Mouse (Mus musculus) v-Abl transformed pro-B cells (cell line): ENCODE data around the gene Myd88.
"Not testable (repeated sequence)": the region's sequence is repeated elsewhere in the genome, so short reads cannot be mapped to it uniquely, and the experiment has no call there.

Experiments
- in situ Hi-C, 2 experiments: fragments of 400-800 bp; cut with MboI; formaldehyde crosslinking; loops; one replicate each; pipeline ENCODE4 v1.15.1; 2025; ENCODE audit not compliant: unreplicated experiment in 2 of 2

Gene Myd88

DNA sequence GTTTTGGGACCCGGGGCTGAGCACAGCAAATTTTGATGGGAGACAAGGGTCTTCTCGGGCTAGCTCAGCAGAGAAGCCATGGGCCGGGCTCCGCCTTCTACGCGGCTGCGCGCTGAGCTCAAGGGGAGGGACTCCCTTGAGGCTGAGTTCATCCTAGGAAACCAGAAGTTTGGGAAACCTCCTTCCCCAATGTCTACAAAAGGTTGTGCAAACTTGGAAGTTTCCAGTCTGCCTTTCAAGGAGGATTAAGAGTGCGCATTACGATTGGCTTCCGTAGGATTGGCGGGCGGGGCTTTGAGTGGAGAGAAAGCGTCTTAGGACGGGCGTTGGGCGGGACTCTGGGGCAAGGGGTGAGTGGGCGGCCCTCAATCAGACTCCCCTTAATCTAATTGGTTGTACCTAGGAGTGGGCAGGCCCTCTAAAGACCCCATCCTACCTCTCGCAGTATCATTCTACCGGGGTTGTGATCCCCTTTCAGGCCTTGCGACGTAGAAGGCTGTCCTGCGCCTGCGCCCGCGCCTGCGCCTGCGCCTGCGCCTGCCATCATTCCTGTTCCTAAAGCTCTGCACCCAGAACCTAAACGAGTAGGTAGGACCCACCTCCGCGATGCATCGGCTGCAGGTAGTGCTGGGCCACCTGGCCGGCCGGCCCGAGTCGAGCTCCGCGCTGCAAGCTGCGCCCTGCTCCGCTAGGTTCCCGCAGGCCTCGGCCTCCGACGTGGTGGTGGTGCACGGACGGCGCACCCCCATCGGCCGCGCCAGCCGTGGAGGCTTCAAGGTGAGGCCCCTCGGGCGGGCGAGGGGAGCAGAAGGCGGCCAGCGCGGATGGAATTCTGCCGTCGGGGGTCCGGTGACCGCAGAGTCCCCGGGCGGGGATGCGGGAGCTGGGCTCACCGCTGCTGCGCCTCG lies at the start of gene Myd88:
Gene Myd88 (minus strand): TSS at position 503 of the 908 bp plus-strand sequence.
- in situ Hi-C loops = loop anchor here in 1 of 2 experiments (25.0 kb wide), 1 partner anchor 629 kb away; no protein-coding TSS in a partner anchor

DNA sequence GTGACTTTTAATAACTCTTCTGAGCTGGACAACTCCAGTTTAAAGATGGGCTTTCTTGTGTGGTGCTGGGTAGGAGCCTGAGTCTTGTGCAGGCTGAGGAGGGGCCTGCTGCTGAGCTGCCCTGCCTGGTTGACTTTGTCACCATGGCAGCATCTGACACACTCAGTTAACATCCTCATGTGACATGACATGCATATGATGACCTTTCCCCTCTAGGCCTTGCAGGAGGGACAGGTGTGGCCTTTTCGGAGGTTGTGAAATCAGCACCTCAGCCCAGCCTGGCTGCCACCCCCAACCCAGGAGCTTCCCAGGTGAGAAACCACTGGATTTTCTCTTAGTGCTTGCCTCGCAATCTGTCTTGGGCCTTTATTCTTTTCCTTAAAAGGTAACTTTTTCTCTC lies 49.0 kb upstream of the Myd88 start:
- in situ Hi-C loops = no loop called here

DNA sequence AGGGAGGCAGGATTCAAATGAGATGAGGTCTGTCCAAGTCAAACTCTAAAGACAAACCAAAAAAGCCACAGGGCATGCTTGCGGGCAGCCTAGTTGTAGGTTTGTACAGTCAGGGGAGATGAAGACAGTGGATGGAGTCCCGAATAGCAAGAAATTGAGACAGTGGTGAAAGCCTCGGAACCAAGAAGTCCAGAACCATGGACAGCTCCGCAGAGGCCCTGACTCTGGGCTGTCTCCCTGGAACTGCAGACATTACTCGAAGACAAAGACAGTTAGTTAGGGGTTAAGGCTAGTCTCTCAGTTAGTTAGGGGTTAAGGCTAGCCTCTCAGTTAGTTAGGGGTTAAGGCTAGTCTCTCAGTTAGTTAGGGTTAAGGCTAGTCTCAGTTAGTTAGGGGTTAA lies 47.7 kb upstream of the Myd88 start:
- in situ Hi-C loops = no loop called here

DNA sequence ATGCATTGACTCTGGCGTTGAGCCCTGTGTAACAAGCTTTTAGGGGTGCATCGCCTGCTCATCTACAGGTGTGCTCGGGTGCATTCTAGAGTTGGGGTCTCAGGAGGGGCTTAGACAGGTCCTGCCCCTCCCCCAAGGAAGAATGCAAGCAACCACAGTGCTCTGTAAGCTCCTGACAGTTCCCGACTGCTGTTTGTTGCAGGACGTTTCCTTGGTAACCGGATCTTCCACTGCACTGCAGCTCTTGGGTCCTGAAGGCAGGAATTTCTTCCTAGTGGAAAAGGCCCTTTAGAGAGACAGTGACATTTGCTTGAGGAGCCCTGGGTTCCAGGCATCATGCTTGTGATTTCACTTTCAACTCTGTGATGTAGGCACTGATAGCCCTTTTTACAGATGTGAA lies 41.4 kb upstream of the Myd88 start:
- in situ Hi-C loops = no loop called here

DNA sequence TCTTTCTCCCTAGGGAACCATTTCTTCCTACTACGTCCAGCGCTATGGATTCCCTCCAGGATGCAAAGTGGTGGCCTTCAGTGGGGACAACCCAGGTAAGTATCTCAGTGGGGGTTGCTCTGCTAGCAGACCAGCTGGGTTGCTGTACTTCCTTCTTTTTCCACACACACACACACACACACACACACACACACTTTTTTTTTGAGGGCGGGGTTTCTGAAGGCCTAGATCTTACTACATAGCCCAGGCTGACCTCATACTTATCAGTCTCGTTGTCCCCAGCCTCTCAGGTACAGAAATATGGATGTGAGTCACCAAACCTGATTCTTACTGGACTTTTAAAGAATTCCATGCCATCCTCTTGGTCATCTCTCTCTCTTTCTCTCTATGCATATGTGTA lies 37.0 kb upstream of the Myd88 start:
- in situ Hi-C loops = no loop called here

DNA sequence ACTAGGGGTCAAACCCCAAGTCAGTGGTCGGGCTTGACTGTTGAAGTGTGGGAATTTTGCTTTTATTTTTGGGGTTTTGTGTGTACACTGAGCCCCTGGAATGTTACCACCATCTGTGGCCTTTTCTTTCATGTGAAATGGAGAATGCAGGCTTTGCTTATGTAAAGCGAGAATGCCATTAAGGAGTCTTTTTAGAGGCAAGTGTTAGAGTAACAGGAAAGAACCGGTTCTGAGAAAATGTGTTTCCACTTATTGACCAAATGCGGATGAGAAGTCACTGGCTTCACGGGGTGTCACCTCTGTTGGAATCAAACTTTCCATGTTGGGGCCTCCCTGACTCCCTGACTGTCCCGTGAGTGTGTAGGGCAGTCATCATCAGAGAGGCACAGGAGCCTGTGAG lies 34.3 kb upstream of the Myd88 start:
- in situ Hi-C loops = no loop called here

DNA sequence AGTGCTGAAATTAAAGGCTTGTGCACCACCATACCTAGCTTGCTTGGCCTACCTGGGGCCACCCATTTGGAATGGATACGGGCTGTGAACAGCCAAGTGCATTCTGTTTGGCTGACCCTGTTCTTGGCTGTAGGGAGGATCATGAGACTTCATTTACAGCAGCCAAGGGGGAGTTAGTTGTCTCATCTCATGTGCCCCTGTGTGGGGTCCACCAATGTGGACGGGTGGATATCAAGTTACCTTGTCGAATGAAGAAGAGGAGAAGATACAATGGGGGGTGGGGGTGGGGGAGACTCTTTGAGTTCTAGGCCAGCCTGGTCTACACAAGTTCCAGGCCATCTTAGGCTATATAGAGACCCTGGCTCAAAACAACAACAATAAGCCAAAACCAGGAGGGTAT lies 33.8 kb upstream of the Myd88 start:
- in situ Hi-C loops = no loop called here

DNA sequence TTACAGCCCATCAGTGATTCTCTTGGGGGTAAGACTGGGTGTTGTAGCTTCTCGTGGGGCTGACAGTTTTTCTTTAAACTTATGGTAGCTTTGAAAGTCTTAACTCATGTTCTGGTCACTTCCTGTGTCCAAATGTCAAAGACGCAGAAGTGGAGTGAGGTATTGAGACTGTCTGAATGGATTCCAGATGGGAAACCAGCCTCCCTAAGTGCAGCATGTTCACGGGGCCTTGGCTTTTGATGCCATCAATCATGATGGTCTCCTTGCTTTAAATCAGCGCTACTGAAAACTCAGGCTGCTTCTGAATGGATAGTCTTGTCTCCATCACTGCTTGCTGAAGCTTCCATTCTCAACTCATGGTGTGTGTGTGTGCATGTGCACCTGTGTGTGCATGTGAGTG lies 30.0 kb upstream of the Myd88 start:
- in situ Hi-C loops = no loop called here

DNA sequence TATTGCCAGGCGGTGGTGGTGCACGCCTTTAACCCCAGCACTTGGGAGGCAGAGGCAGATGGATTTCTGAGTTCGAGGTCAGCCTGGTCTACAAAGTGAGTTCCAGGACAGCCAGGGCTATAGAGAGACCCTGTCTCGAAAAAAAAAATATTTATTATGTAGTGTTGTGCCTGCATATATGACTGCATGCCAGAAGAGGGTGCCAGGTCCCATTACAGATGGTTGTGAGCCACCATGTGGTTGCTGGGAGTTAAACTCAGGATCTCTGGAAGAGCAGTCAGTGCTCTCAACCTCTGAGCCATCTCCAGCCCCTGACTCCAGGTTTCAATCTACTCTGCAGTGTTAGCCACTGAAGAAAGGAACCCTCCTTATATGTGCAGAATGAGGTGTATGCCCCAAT lies 29.6 kb upstream of the Myd88 start:
- in situ Hi-C loops = not testable (repeated sequence)

DNA sequence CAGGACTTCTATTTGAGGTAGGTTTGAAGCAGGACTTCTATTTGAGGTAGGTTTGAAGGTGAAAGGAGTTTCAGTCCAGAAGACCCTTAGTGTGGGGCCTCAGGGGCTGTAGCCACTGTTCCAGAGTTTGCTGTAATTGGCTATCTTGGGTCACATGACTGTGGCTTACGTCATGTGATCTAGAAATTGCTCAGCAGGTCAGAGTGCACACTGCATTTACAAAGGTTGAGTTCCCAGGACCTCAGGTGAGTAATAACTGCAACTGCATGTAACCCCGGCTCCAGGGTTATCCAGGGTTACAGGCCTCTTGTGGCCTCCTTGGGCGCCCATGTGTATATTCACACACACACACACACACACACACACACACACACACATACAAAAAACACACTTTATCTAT lies 27.2 kb upstream of the Myd88 start:
- in situ Hi-C loops = loop anchor here in 1 of 2 experiments (10.0 kb wide), 1 partner anchor 214 kb away; the partner anchor contains the start of genes Acaa1b and Gm47289

DNA sequence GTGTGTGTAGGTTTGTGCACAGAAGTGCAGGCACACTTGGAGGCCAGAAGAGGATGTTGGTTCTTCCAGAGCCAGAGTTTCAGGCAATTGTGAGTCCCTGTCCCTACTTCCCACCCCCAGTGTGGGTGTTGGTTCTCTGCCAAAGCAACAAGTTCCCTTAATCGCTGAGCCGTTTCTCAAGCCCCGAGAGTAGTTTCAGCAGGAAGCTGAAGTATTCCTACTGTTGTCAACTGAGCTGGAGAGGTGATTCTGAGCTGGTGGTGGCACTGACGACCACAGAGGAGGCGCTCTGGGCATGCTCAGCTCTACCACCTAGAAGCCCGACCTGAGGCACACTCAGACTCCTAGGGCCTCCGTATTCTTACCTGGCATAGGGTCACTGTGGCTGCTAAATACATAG lies 24.1 kb upstream of the Myd88 start, which contains the start of gene Slc22a14:
Gene Slc22a14 (minus strand): TSS at position 270 of the 400 bp plus-strand sequence.
- in situ Hi-C loops = loop anchor here in 1 of 2 experiments (10.0 kb wide), 1 partner anchor 210 kb away; the partner anchor contains the start of genes Acaa1b and Gm47289

DNA sequence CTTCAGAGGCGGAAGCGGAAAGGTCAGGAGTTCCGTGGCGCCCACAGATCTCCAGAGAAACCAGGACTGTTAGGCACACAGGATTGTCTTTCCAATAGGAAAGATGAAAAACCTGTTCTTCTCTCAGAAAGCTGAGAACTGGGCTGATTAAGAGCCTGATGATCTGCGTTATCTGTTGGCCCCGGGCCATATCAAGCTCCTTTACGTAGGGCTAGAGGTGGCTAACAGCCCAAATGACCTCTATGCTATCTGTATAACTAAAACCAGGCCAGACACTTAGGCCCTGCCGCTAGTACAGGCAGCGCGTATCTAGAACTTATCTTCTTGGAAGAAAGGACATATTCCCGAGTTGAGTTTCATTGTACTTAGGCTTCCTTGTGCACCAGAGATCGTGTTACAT lies 22.0 kb upstream of the Myd88 start:
- in situ Hi-C loops = loop anchor here (5.0 to 10.0 kb wide), 2 partner anchors 64 to 208 kb away; partner anchors contain the start of genes Acaa1b (in 1 of the 2) and Gm47289 (in 1 of the 2)

DNA sequence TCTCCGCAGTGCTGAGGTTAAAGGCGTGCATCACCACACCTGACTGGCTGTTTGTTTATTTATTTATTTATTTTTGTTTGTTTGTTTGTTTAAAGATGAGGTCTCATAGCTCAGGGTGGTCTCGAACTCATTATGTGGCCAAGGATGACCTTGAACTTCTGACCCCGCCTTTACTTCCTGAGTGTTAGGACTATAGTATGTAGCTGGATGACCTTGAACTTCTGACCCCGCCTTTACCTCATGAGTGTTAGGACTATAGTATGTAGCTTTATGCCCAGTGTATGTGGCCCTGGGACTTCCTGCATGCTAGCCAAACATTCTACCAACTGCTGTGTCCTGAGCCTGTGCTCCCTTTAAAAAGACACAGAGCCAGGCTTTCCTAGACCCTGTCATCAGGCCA lies 20.2 kb upstream of the Myd88 start:
- in situ Hi-C loops = loop anchor here (5.0 to 10.0 kb wide), 2 partner anchors 66 to 207 kb away; partner anchors contain the start of genes Acaa1b (in 1 of the 2) and Gm47289 (in 1 of the 2)

DNA sequence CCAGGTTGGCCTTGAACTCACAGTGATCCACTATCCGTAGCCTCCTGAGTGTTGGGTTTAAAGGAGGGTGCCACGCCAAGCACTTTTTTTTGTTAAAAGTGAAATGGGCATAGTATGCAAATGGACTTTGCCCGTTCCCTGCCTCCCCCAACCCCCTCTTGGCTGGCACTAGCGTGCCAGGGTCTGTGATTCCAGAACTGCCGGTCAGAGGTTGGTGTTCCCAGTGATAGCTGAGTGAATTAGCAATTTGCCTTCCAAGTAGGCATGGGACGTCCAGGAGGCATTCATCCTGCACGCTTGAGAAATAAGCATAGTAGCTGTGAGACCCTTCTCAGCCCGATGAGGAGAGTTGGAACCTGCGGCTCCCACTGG lies 16.8 kb upstream of the Myd88 start:
- in situ Hi-C loops = loop anchor here (5.0 to 10.0 kb wide), 5 partner anchors 44 to 537 kb away; partner anchors contain the start of genes Acvr2b (in 1 of the 2), Dlec1 (in 1 of the 2) and Wdr48 (in 1 of the 2)

DNA sequence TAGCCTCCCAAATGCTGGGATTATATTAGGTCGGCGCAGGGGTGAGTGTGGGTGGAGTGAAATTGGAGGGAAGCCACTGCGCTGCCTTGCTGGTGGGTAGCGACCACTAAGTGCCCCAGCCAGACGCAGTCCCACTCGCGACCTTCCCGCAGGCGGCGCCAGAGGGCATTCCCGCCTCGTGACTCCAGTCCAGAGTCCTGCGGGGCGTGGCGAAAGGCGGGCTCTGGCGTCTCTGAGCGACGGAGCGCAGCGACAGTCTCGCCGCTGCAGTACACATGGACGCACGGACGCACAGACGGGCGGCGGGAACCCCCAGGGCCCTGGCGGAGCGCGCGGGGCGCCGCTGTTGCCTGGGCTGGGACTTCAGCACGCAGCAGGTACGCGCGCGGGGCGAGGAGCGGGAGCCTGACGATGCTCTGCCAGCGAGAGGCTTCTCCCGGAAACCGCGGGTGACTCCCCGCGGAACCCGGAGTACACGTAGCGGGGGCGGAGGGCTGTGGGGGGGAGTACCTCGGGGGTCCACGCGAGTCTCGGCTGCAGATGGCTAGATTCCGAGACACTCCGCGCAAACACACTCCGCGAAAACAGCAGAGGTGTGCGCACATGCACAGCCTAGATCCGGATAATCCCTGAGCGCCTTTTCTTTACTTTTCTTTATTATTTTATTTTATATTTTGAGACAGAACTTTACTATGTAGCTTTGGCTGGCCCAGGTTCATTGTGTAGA lies 16.3 kb upstream of the Myd88 start, which contains the start of gene Xylb:
Gene Xylb (plus strand): TSS at position 51 of the 727 bp plus-strand sequence.
- in situ Hi-C loops = loop anchor here (5.0 to 10.0 kb wide), 5 partner anchors 45 to 537 kb away; partner anchors contain the start of genes Acvr2b (in 1 of the 2), Dlec1 (in 1 of the 2) and Wdr48 (in 1 of the 2)

DNA sequence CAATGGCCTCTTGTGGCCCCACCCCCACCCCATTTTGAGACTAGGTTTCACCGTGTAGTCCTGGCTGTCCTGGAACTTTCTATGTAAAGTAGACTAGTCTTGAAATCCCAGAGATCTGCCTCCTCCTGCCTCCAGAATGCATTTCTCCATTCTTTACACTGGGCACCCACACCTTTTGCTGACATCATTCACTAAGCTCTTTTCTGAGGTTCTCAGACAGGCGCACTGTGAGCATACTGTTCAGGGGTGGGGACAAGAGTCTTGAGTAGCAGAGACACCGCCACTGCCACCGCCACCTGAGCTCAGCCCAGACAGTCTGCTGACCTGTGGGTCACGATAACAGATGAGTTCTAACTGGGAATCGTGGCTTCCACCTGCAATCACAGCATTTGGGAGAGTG lies 14.7 kb upstream of the Myd88 start:
- in situ Hi-C loops = loop anchor here (5.0 to 10.0 kb wide), 5 partner anchors 46 to 539 kb away; partner anchors contain the start of genes Acvr2b (in 1 of the 2), Dlec1 (in 1 of the 2) and Wdr48 (in 1 of the 2)

DNA sequence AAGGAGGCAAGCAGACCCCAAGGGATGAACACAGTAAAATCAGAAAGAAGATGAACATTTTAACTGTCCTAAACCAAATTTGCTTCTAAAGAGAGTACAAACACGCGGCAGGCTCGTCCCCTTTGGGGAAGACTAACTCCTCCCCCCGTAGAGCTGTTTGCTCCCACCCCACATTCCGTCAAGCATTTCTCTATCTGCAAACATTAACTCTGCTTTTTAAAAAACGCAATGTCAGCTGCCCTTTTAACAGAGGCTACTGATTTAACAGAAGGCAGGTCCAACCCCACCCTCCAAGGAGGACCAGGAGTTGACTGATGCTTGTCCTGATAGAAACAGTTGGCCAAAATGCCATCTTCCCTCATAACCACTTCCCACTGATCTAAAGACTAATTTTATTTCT lies 12.7 kb upstream of the Myd88 start:
- in situ Hi-C loops = loop anchor here (5.0 to 10.0 kb wide), 5 partner anchors 247 to 541 kb away; partner anchors contain the start of genes Dlec1 (in 1 of the 2) and Wdr48 (in 1 of the 2)

DNA sequence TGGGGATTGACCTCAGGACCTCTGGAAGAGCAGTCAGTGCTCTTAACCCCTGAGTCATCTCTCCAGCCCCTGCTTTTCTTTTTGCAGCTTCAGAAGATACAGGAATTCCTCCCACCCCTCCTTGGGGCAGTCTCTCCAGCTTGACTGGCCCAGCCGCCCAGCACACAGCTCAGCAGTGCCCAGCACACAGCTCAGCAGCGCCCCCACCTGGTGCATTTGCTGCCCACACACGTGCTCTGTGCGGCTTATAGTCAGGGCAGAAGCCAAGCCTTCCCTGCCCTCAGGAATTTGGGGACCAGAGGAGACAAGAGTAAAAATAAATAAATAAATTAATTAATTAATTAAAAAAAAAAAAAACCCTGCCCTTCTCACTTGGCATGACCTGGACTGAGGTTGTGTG lies 10.8 kb upstream of the Myd88 start:
- in situ Hi-C loops = loop anchor here (5.0 to 10.0 kb wide), 5 partner anchors 245 to 543 kb away; partner anchors contain the start of genes Dlec1 (in 1 of the 2) and Wdr48 (in 1 of the 2)

DNA sequence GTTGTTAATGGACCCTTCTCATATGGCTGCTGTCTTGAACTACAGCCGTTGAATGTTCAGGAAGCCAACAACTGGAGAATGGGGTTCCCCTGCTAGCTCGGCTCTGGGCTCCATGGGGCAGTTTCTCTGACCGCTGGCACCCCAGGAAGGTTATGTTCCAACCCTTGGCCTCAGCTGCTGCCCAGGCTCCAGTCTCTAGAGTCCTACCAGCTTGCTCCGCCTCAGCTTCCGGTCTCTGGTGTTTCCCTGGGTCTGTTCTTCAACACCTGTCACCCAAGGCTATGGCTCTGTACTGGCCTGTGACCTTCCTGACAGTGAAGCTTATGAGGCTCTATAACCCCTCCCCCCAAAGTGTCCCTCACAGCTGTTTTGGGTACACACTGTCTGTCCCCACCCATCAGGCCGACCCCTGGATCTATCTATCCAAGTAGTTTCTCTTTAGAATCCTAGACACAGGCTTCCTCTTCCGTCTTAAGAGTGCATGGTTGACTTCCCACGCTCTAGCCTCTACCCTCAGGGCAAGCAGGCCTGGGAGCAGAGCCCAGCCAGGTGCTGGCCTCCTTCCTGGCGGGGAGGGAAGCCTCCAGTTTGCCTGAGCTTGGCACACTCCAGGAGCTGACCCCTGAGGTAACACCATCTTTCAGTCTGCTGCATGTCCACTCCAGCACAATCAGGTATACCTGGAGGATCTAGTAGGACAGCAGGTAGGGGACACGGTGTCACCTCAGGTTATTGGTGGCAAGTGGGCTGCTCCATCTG lies 9.9 kb upstream of the Myd88 start:
- in situ Hi-C loops = loop anchor here (5.0 to 10.0 kb wide), 5 partner anchors 244 to 544 kb away; partner anchors contain the start of genes Dlec1 (in 1 of the 2) and Wdr48 (in 1 of the 2)
